Mouse (Mus musculus) kidney, embryonic 16.5 days (tissue): ENCODE measurements around the gene Cpne1. TPM values are rescaled to one million over a fixed set of nuclear protein-coding genes. Genes with fewer than 3 reads are reported as not detected.

Experiments used
- ATAC-seq: fragments of 200-750 bp; cut with Nextera tagmentation; 2 replicates; pipeline ENCODE4 v1.8.0; 2017; ENCODE audit warnings: moderate TSS enrichment; ENCODE audit not compliant: low FRiP score, low TSS enrichment
- H3K27ac ChIP-seq: fragments of 300-500 bp; sonication (generic); 2 replicates; pipeline ENCODE4 v1.5.1; 2014; ENCODE audit warnings: low read length
- H3K27me3 ChIP-seq: fragments of 300-500 bp; sonication (generic); 2 replicates; pipeline ENCODE4 v1.6.1; 2014; ENCODE audit warnings: low read length, control low read depth, mixed read lengths; ENCODE audit not compliant: insufficient read depth
- H3K36me3 ChIP-seq: fragments of 300-500 bp; sonication (generic); 2 replicates; pipeline ENCODE4 v1.6.1; 2014; ENCODE audit warnings: low read length, control low read depth, mixed read lengths; ENCODE audit not compliant: insufficient read depth
- H3K4me1 ChIP-seq: fragments of 300-500 bp; sonication (generic); 2 replicates; pipeline ENCODE4 v1.6.1; 2014; ENCODE audit warnings: low read length, control low read depth, mixed read lengths; ENCODE audit not compliant: insufficient read depth
- H3K4me2 ChIP-seq: fragments of 300-500 bp; sonication (generic); replicated peaks from 2 replicates; pipeline ENCODE4 v1.6.1; 2014; ENCODE audit warnings: low read depth, low read length
- H3K4me3 ChIP-seq: fragments of 300-500 bp; sonication (generic); 2 replicates; pipeline ENCODE4 v1.5.1; 2014; ENCODE audit warnings: mild to moderate bottlenecking, low read length
- H3K9ac ChIP-seq: fragments of 300-500 bp; sonication (generic); replicated peaks from 2 replicates; pipeline ENCODE4 v1.6.1; 2014; ENCODE audit warnings: low read length
- H3K9me3 ChIP-seq: fragments of 300-500 bp; sonication (generic); 2 replicates; pipeline ENCODE4 v1.6.1; 2016; ENCODE audit warnings: low read length, control low read depth
- WGBS: fragments of 180-500 bp; shearing (Covaris S2); extraction: QIAGEN DNeasy Blood & Tissue Kit; methylation state at CpG from one replicate; pipeline ENCODE4 v1.1.7; 2014; 5-methylcytosine and 5-hydroxymethylcytosine counted together
- polyA plus RNA-seq: library from polyadenylated mRNA; unstranded; fragments of >200 nt; fragmentation: Nextera tagmentation; extraction: Ambion mirVana; gene quantifications from 2 replicates; pipeline ENCODE4 v1.2.1, GENCODE M21; 2015

Gene Cpne1
- 70.6 and 75.8 TPM in 2 replicates for polyA plus RNA-seq

- no peaks in the 10 kb centered on the region for H3K9me3 ChIP-seq
- peaks cover 3% of the 10 kb centered on the region; the same call in 1 of the 2 replicates for H3K36me3 ChIP-seq
- H3K4me2 ChIP-seq = peak within 1 kb of the TSS; percentile 76
- H3K4me3 ChIP-seq = peak within 1 kb of the TSS; percentile 89
- peak within 1 kb of the TSS; percentile 94 for H3K27ac ChIP-seq
- 0% methylated on average over 68 of the region's 74 CpGs for WGBS
- peak within 1 kb of the TSS; percentile 93 for H3K9ac ChIP-seq
- H3K4me1 ChIP-seq = peaks cover 16% of the 10 kb centered on the region
- peak; percentile 95 for ATAC-seq
- no peaks in the 10 kb centered on the region for H3K27me3 ChIP-seq
Measured at GRCm38 (mm10) chr2:156111358-156112079, at the start of gene Cpne1, which contains the start of gene Rbm12. Cpne1 (minus strand) TSS chr2:156111965. Rbm12 (minus strand) TSS chr2:156111978.

GRCm38 (mm10) chr2:156151538-156151937 lies 39.8 kb upstream of the Cpne1 start:
- Histone ChIP-seq H3K9me3 (no peaks in the 10 kb centered on the region), H3K4me1 (no peaks in the 10 kb centered on the region), H3K4me3 (no peak overlapping the region), H3K27ac (no peak overlapping the region), H3K4me2 (no peak overlapping the region), H3K27me3 (no peaks in the 10 kb centered on the region), H3K9ac (no peak overlapping the region), H3K36me3 (peaks cover 53% of the 10 kb centered on the region)
- no peak for ATAC-seq

GRCm38 (mm10) chr2:156147316-156147915 lies 35.7 kb upstream of the Cpne1 start:
- Histone ChIP-seq H3K4me1 (0 out of 2 replicates have a peak, but pooled peaks cover 11% of the 10 kb centered on the region), H3K27me3 (no peaks in the 10 kb centered on the region), H3K27ac (no peak overlapping the region), H3K4me2 (no peak overlapping the region), H3K9ac (no peak overlapping the region), H3K36me3 (peaks cover 35% of the 10 kb centered on the region), H3K9me3 (no peaks in the 10 kb centered on the region), H3K4me3 (no peak overlapping the region)
- ATAC-seq = no peak
- 92% methylated on average over 3 of the region's 3 CpGs for WGBS

DNA sequence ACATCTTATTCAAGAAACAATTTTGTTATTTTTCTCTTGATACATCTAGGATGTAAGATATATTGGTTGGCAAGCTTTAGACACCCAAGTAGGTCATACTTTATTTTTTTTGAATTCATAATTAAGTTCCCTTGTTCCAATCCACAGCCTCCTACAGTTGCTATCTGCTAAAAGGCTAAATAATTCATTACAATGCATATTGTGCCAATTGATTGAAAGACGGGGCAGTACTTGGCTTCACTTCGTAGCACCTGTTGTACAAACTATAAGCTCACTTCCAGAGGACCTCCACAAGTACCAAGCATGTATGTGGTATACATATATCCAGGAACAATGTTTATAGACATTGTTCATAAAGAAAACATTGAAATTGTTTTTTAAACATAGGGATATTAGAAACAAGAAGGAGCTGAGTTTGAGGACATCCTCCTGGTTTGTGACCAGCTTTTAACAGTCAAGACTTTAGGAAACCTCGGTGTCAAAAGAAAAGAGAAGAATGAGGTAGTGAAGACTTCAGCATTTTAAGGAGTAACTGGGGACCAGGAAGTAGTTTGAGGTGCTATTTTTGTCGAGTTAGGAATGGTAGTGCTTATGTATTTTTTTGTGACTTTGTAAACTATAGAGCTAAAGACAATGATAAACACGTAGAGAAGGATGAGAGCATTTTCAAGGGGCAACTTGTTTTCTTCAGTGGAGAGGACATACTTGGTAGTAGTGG lies 34.7 kb upstream of the Cpne1 start:
- H3K36me3 ChIP-seq = peaks cover 35% of the 10 kb centered on the region
- H3K4me3 ChIP-seq = no peak overlapping the region
- WGBS = 76% methylated on average over 5 of the region's 5 CpGs

DNA sequence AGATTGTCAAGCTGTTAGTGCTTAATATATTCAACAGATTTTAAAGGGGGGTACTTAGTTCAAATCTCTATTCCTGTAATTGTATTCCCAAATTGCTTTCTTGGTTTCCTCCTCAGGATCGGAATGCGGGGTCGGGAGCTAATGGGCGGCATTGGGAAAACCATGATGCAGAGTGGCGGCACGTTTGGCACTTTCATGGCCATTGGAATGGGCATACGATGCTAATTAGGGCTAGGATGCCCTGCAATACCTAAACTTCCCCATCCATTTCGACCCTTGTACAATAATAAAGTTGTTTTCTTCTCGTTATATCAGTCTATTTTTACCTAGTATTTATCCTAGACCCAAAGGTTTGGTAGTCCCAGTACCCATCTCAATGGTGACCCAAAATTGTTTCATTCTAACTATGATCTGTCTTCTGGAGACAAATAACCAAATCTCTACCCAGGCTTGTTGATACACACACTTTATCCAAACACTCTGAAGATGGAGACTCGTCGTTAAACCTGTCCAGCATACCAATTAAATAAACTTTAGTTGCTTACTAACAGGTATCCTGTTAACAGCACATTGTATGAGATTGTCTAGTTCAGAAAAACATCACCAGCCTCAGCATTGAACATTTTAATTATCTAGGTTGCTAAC lies 33.8 kb upstream of the Cpne1 start:
- Histone ChIP-seq H3K36me3 (peaks cover 30% of the 10 kb centered on the region), H3K9ac (no peak overlapping the region), H3K9me3 (no peaks in the 10 kb centered on the region), H3K27me3 (no peaks in the 10 kb centered on the region), H3K4me1 (0 out of 2 replicates have a peak, but pooled peaks cover 11% of the 10 kb centered on the region), H3K4me3 (peak overlapping the region; percentile 87; the same call in 1 of the 2 replicates), H3K27ac (no peak overlapping the region), H3K4me2 (peak overlapping the region; percentile 77)
- 53% methylated on average over 11 of the region's 11 CpGs for WGBS
- no peak for ATAC-seq

More for the DNA sequence above, 34.7 kb upstream of the Cpne1 start:
- Histone ChIP-seq H3K9me3 (no peaks in the 10 kb centered on the region), H3K4me2 (no peak overlapping the region), H3K27ac (no peak overlapping the region), H3K4me1 (0 out of 2 replicates have a peak, but pooled peaks cover 11% of the 10 kb centered on the region), H3K9ac (no peak overlapping the region), H3K27me3 (no peaks in the 10 kb centered on the region)
- no peak for ATAC-seq

DNA sequence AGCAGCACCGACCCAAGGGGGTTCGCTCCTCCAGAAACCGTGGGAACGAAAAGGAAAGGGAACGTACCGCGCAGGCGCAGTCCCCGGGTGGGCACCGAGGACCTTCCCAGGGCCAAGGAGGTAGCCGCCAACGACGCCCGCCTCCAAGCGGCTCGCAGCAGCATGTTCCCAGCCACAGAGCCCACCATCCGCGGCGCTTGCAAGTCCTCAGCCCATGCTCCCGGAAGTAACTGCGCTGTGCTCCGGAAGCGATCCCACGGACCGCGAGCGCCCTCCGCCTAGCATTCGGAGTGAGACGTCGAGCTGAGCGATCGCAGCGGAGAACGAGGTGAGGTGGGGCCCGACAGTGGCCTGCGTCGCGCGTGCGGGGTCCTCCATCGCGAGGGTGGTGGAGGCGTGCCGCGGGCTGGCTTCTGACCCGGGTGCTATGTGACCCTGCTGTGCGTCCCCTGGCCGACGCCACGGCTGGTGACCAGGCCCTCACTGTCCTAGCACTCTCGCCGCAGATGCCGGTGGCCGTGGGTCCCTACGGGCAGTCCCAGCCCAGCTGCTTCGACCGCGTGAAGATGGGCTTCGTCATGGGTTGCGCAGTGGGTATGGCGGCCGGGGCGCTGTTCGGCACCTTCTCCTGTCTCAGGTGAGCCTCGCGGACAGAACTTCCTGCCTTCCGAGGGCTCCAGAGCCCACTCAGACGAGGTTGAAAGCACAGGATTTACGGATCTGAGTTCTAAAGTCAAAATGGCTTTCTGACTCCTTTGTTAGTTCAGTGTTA lies 32.4 kb upstream of the Cpne1 start, which contains the start of the genes Romo1 and Nfs1:
Gene Romo1, plus strand, starts transcription at position 87 of the 772 bp plus-strand sequence.
Gene Nfs1, minus strand, starts transcription at position 234 of the 772 bp plus-strand sequence.
- H3K36me3 ChIP-seq = peaks cover 22% of the 10 kb centered on the region
- ATAC-seq = peak; percentile 98
- H3K4me2 ChIP-seq = peak within 1 kb of the TSS; percentile 77
- 0 out of 2 replicates have a peak, but pooled peaks cover 11% of the 10 kb centered on the region for H3K4me1 ChIP-seq
- H3K4me3 ChIP-seq = peak within 1 kb of the TSS; percentile 87
- H3K27ac ChIP-seq = peak within 1 kb of the TSS; percentile 96
- under 1% methylated on average over 70 of the region's 70 CpGs for WGBS
- H3K9me3 ChIP-seq = no peaks in the 10 kb centered on the region
- H3K27me3 ChIP-seq = no peaks in the 10 kb centered on the region
- peak within 1 kb of the TSS; percentile 93 for H3K9ac ChIP-seq

- H3K27me3 ChIP-seq = no peaks in the 10 kb centered on the region
- no peaks in the 10 kb centered on the region for H3K9me3 ChIP-seq
- H3K4me3 ChIP-seq = peak overlapping the region; percentile 87
- 1% methylated on average over 16 of the region's 16 CpGs for WGBS
- ATAC-seq = no peak
- peak overlapping the region; percentile 77 for H3K4me2 ChIP-seq
- peak overlapping the region; percentile 96 for H3K27ac ChIP-seq
- 0 out of 2 replicates have a peak, but pooled peaks cover 11% of the 10 kb centered on the region for H3K4me1 ChIP-seq
- H3K36me3 ChIP-seq = peaks cover 21% of the 10 kb centered on the region
- peak overlapping the region; percentile 93 for H3K9ac ChIP-seq
Measured at GRCm38 (mm10) chr2:156143367-156143766, 31.6 kb upstream of the Cpne1 start.

GRCm38 (mm10) chr2:156142820-156143219 lies 31.1 kb upstream of the Cpne1 start:
- H3K27me3 ChIP-seq = no peaks in the 10 kb centered on the region
- no peak overlapping the region for H3K27ac ChIP-seq
- H3K9me3 ChIP-seq = no peaks in the 10 kb centered on the region
- peak overlapping the region; percentile 87 for H3K4me3 ChIP-seq
- no peak for ATAC-seq
- H3K4me2 ChIP-seq = peak overlapping the region; percentile 77
- peaks cover 18% of the 10 kb centered on the region; the same call in 1 of the 2 replicates for H3K36me3 ChIP-seq
- WGBS = 73% methylated on average over 2 of the region's 2 CpGs
- 0 out of 2 replicates have a peak, but pooled peaks cover 11% of the 10 kb centered on the region for H3K4me1 ChIP-seq
- H3K9ac ChIP-seq = no peak overlapping the region; the same call in 1 of the 2 replicates
